Mouse (Mus musculus) kidney, adult 2 months (tissue): ENCODE measurements around the gene Muc4.

Source experiments
- CTCF ChIP-seq: fragments of 200-500 bp; conservative IDR thresholded peaks from 2 replicates; pipeline ENCODE4 v1.5.1; 2011; ENCODE audit warnings: low read depth, mild to moderate bottlenecking, control low read depth, low read length, moderate library complexity, mixed read lengths; ENCODE audit not compliant: insufficient read depth, insufficient read length
- POLR2A ChIP-seq: fragments of 200-500 bp; IDR thresholded peaks from one replicate; pipeline ENCODE4 v1.6.1; 2011; ENCODE audit warnings: low read depth, low read length, control low read depth

DNA sequence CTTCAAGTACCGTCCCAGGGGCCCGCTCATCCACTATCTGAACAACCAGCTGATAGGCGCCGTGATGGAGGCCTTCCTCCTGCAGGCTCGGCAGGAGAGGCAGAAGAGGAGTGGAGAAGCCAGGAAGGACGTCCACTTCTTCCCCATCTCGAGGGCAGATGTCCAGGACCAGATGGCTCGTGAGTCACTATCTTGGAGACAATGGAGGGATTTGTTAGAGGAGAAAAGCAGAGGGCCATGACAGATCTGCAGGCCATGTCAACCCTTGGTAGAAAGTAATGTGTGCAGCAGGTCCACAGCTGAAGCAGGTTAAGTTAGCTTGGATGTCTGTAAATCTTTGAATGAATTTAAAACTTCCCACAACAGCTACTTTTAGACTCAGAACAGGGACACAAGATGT lies 43.3 kb downstream of the Muc4 start:
- TF ChIP-seq POLR2A (no peak), CTCF (no peak)
